Mouse (Mus musculus): ENCODE results near the gene Stip1.

GRCm38 (mm10) chr19:7072221-7072620 is 32.5 kb upstream of the Stip1 start:
- TF ChIP-seq CTCF (IDR thresholded peaks at IDR 0.05; ENCODE audit: borderline replicate concordance, extremely low read depth, insufficient read depth, insufficient read length) (no peak), POLR2A (IDR thresholded peaks at IDR 0.05; ENCODE audit: borderline replicate concordance, extremely low read depth, insufficient read depth, insufficient read length, poor library complexity, severe bottlenecking) (no peak)
